Mouse (Mus musculus): Measurements from ENCODE around the gene Bbox1.

Bbox1 gene

DNA sequence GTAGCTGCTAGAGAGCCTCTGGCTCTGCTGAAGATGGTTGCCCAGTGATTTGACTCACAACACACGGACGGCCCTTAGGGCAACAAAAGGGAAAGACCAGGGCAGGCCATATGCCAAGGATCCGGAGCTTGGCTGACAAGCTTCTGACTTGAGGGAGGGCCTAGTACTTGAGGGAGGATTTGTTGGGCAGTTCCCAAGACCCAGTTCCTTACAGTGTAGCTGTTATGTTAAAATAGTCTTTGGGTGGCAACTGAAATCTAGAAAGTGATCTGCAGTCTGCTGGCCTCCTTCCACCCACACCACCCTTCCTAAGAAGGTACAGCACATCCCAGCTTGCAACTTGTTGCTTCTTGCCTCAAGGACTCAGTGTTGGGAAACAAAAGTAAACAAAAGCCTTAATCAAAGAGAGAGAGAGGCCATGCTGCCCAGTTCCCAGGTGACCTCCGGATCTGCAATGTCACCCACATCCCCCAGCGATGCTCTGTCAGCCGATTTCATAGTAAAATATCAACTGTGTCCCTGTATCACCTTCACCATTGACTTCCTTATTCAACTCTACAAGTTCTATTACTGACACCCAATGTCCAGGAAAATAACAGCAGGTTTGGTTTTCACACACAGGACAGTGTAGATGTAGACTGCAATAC is at the start of gene Bbox1:
Gene Bbox1, minus strand, starts transcription at position 52 of the 647 bp plus-strand sequence.
- DNase-seq (ENCODE audit: extremely low read depth, low read depth): no peak

DNA sequence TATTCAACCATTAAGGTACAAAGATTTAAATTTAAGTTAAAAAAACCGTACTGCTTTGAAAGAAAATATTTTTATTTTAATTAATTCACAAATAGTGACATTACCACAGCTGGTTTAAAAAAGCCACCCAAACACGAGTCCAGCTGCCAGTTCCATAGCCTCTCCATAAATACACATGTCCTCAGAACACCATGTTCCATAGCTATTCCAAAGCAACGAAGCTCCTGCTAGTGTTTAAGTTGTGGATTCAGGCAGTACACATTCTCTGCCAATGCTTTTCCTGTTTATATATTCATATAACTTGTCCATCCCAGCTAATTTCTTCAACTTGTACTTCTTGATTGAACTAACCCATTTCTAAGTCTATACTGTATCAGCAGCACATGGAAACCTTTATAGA is 49.5 kb upstream of the Bbox1 start:
- DNase-seq (ENCODE audit: extremely low read depth, low read depth): no peak

DNA sequence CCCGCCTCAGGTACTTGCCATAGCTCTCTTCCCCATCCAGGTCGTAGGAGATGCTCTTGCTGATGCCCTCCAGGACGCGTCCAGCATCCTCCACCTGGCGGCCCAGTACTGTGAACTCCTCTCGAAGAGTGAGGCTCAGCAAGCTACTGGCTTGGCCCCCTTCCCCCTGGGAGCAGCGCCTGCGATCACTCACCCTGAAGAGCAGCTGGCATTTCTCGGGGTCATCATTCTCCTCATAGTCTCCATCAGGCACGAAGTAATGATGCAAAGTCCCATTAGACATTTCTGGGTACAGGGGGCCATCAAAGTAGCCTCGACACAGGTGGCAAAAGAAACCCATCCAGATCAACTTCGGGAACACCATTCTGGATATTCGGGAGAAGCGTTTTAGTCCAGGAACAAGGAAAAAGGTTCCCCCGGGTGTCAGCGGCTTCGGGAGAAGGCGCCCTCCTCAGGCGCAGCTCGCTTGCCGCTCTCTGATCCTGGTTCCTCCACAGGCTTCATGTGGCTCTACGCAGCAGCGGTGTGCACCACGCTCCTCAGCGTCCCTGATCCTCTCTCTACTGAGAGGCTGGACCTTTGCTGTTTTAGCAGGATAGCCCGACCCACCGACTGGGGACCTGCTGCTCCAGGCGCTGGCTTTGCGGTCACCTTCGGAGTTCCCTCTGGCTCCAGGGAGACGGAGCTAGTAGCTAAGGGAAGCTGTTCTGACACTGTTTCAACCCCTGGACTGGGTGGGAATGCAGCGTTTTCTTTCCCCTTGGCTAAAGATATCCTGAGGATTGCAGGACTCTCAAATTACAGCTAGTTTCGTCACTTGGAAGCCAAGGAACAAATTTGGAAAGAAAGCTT is 48.3 kb upstream of the Bbox1 start, which contains the start of gene Fibin:
Gene Fibin, minus strand, starts transcription at position 752 of the 852 bp plus-strand sequence.
- DNase-seq (ENCODE audit: extremely low read depth, low read depth): no peak

DNA sequence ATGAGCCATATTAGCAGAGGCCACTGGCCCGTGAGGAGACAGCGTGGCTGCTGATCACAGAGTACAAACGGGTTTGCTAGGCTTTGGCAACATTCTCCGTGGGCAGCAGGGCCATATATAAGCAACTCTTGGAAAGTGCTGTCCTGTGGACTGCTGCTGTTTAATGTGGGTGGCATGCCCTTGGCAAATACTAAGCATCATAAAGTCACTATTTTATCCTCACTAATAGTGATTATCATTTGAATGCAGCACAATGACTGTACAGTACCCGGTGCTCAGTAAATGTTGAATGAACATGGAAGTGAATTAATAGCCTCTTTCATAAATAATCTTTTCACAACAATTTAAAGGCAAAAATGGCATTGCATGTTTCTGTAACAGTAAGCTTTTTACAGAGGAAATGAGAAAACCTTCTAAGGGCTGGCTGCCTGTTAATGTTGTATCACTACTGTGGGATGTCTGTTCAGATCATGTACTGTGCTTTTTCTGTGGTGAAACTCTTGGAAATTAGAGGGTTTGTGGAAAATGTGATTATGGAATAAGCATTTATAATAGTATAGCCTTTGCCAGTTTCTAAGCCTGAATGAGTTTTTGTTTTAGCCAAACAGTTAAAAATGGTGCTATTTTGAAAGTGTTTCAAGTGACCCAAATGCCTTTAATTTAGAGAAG is 39.1 kb upstream of the Bbox1 start:
- DNase-seq (ENCODE audit: extremely low read depth, low read depth): no peak

DNA sequence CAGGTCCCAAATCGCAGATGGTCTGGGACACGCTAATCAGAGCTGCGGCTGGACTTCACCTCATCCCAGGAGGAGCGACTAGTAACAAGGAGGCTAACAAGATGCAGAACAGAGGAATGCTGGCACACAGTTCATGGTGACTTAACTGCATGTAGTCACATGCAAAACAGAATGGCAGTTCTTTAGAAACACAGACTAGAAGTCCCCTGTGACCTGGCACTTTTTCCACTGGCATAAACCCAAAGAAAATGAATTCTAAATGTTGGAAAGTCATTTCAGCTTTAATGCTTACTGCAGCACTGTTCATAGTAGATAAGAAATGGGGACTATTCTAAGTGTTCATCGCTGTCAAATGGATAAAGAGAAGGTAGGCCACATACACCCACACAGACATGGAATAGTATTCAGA is 37.5 kb upstream of the Bbox1 start:
- DNase-seq (ENCODE audit: extremely low read depth, low read depth): no peak

DNA sequence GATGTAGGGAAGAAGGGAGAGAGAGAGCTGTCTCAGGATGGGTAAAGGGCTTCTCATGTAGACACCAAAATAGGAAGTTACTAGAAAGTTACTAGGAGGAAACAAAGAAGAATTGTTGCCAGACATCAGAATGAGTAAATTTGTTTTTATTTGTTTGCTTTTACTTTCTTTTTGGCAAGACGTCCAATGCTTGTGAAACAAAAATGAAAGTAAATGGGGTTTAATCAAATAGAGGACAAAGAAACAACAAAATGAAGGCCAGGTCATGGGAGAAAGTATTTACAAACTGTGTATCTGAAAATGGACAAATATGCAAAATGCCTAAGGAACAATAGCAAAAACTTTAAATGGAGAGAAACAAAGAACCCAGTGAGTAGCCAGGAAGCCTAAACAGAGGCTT is 37.0 kb upstream of the Bbox1 start:
- no peak for DNase-seq (ENCODE audit: extremely low read depth, low read depth)

DNA sequence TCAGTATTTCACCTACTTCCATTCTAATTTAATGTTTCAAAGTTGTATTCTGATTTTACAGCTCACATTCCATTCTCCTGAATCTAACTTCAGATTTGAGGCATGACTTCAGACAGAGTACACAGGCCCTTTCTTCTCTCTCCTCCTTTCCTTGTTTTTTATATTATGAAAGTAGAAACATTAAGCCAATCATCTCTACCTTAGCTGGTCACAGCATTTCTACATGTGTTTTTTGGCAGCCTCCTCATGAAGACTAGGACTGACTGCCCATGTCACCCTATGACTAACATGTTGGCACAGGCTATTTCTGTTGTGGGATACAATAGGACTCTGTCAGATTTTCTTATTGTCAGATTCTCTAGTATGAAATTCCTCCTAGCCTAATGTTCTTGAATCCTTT is 14.6 kb upstream of the Bbox1 start:
- DNase-seq (ENCODE audit: extremely low read depth, low read depth): no peak

DNA sequence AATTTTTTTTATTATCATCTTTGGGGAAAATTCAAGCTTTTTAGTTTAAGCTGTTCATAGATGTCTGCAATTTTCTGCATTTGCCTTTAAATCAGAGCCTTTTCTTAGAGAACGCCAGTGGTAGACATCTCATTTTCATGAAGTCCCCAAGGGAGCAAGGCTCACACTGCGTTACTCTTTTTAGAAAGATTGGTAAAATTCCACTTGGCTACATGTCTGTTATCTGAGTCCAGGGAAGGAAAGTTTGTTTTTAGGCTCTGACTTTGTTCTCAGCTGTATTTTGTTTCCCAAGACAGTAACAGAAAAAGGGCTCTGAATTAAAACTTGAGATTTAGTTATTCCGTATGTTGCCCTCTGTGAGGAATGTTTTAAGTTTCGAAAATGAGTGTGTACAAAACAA is 5.6 kb upstream of the Bbox1 start:
- DNase-seq (ENCODE audit: extremely low read depth, low read depth): no peak

DNA sequence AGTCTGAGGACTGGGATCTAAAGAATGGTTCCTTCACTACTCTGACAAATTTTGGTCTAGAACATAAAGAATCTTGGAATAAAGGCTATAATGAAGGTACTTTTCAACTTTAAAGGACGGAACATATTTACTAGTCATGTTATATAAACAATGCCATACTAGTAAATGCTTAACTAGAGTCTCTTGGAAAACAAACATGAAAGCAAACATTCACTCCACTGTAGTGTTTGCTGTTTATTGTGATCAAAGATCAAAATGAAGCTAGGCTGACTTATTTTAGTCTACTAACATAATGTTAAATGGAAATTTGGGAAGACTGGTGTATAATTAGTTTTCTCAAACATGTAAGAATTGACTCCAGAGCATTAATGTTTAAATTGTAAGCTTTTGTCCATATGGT is 4.9 kb upstream of the Bbox1 start:
- no peak for DNase-seq (ENCODE audit: extremely low read depth, low read depth)

DNA sequence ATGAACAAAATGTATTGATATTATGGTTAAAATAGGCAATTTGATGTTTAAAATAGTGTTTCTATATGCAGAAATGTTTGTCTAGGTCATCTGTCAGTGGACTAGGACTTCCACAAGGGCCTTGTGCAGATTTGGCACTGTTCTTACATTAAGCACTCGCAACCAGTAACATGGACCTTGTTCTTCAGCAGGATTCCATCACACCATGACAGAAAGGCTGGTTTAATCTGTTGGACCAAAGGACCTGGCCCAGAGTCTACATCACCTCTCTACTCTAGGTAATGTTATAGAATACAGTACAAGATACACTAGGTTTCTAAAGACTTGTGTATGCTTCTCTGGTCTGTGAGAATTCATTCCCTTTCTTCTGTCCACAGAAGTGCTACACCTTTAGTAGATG is 4.4 kb upstream of the Bbox1 start:
- DNase-seq (ENCODE audit: extremely low read depth, low read depth): no peak

DNA sequence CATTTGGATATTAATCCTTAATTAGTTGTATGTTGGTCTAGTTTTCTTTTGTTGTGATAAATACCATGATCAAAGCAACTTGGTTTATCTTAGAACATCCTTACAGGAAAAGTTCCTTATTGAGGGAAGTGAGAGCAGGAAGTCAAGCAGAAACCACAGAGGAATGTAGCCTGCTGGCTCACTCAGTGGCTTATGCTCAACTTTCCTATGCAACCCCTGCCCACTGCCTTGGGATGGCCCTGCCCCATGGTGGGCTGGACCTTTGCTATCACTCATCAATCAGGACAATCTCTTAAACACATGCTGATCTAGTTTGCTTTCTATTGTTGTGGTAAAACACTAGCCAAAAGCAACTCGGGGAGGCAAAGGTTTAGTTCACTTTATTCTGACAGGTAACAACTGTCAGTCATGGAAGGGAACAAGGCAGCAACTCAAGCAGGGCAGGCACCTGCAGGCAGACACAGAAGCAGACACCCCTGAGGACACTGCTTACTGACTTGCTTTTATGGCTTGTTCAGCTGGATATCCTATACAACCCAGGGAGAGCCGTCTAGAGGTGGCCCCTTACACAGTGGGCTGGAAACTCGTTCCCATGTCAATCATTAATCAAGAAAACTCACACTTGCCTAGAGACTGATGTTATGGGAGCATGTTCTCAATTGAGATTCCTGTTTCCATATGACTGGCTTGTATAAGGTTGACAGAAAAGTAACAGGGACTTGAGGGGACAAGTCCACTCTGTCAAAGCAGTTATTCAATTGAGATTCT is 1.9 kb upstream of the Bbox1 start:
- DNase-seq (ENCODE audit: extremely low read depth, low read depth): no peak

DNA sequence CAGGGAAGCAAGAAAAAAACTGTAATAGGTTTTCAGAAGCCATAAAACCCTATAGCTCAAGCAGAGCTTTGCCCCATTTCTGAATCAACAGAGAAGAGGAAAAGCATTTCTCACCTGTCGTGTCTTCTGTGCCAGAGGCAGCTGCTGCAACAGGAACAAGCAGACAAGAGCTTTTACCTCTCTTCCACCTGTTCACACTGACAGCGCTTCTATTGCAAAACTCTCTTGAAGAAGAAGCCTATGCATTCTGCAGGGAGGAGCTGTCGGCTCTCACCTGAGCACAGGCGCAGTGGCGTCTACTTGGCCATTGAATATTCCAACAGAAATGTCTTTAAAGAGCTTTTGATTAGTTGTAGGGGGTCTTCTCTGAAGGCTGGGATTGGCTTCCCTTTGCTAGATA is 286 bp downstream of the Bbox1 start:
- DNase-seq (ENCODE audit: extremely low read depth, low read depth): no peak

DNA sequence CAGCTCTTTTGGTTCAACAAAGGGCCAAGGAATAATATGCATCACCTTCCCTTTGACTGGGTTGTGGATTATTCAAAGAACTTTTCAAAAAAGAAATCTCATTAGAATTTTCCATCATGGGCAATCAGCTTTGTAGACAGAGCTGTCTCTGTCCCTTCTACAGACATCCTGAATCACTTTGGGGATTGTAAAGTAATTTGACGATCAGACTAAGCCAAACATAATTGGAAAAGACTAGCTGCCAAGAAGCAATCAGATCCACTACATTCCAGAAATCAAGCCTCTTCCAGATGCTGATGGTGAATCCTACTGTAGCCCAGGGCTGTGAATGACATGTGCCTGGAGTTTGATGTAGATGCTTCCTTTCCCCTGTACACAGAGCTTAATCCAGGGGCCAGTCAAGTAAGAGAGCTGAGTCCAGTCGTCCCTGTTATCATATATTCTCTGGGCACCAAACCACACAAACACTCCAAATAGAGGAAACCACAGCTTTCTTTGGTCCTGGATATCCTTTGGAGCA is 995 bp downstream of the Bbox1 start:
- DNase-seq (ENCODE audit: extremely low read depth, low read depth): no peak

DNA sequence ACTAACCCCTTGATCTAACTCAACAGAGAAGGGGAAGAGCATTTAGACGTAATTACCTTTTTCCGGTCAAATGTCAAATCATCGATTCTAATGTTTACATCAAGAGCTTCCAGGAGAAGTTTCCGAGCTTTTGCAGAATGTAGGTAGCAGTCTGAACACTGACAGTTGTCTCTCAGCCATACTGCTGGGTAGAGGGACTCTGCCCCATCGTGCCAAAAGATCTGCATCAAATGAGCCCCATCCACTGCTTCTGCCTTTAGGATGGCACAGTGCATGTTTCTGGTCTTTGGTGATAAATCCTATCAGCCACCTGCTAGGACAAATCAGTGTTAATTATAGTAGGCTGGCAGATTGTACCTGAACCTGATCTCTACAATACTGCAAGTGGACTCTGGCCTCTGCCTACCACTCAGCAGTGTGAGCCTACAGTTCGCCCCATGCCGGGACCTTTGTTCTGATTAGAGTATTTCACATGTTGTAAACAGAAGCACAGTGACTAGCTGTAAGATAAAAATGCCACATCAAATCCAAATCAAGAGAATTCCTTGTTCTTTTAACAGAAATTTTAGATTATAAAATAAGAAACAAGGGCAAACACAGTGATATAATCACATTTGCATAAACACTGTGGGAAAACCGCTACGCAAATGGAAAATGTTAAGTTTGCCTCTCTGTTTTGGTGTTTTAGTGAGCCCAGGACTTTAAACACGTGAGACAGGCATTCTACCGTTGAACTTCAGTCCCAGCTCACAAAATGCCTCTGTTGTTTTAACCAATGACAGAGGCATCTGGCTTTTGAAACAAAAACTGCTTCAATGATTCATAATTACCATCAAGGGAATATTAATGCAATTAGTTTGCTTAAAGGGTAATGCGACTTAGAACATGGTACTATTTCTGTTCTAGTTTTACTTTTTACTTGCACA is 8.7 kb downstream of the Bbox1 start:
- DNase-seq (ENCODE audit: extremely low read depth, low read depth): no peak

DNA sequence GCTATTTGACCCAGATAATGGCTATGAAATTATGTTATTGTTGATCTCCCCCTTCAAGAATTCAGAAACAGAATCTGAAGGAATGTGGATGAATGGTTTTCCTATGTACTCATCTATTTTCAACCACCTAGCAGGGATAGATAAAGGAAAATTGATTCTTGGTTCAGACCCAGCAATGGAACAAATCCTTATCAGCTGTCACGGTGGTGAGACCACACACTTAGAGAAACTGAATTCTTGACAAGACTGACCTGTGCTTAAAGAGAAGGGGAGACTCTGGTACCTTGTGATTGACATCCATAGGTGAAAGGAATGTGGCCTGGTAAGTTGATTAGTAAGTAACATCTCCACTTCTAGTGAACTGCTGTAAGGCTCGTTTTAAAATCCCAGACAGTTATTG is 12.1 kb downstream of the Bbox1 start:
- no peak for DNase-seq (ENCODE audit: extremely low read depth, low read depth)

DNA sequence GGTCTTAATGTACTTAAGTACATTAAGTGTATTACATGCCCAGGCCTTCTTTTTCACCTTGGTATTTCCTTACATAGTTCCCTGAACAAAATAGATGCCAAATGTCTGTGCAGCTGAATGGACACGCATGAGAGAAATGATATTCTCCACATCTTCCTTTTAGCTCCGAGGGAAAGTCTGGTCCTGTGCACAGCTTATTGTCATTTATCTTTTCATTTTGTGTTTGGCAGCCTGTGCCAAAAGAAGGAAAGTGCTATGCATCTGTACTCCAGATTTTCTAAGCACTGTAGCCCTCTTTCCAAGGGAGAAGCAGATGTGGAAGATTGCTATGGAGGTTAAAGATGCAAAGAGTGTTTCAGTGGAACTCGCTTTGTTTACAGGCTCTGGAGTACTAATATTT is 13.0 kb downstream of the Bbox1 start:
- DNase-seq (ENCODE audit: extremely low read depth, low read depth): no peak

DNA sequence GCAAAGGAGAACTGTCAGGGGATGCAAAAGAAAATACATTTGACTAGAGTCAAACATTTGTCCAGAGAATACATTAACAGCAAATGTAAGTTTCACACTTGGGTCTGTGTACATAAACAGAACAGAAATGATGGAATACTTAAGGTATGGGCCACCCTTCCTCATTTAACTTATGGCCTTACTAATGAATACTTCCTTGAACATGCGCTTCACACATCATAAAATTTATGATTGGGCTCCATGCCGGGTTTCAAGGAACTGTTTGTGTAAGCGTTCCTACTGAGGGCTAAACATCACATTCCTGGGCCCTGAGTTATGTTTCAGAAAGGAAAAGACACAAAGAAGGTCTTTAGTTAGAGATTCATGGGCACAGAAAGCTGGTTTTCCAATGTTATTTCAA is 19.4 kb downstream of the Bbox1 start:
- DNase-seq (ENCODE audit: extremely low read depth, low read depth): no peak

DNA sequence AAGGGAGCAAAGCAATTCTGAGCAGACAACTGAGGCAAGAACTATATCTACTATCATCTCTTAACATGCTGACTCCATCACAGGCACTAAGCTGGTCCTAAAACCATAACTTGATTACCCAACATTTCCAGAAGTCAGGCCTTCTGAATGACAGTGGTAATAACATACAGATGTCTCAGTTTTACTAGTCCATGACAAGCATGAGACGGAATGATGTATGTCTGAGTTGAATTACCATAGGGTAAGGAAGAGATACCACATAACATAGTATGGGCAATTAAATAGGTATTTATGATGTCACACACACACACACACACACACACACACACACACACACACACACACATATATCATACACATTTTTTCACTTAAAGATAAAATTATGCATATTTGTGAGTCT is 26.4 kb downstream of the Bbox1 start:
- no peak for DNase-seq (ENCODE audit: extremely low read depth, low read depth)

DNA sequence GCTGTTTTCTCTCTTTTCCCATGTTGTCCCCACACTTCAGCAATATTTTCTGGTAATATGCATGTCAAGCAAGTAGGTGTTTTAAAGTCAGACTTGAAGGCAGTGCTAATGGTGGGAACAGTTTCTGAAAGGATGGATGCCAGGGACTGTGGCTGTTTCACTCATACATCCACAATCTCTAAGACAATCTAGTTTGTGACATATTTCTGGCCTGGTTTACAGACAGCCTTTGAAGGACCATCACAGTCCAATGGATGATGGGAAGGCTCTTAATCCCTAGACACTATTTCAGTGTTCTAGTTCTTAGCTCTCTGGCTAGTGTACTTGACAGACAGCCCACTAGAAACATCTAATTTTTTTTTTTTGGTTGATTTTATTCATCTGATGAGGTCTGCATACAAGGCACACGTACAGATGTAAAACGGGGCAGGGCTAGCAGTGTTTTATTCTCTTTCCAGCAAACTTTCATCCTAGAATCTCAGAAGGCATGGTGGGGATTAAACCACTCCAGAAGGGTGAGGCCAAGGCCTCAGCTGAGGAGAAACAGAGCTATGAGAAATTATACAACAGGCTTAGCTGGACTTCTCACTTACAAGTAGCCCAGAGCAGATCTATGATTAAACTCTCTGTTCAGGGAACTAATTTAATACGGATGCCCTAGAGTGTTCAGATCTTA is 28.4 kb downstream of the Bbox1 start:
- DNase-seq (ENCODE audit: extremely low read depth, low read depth): no peak

DNA sequence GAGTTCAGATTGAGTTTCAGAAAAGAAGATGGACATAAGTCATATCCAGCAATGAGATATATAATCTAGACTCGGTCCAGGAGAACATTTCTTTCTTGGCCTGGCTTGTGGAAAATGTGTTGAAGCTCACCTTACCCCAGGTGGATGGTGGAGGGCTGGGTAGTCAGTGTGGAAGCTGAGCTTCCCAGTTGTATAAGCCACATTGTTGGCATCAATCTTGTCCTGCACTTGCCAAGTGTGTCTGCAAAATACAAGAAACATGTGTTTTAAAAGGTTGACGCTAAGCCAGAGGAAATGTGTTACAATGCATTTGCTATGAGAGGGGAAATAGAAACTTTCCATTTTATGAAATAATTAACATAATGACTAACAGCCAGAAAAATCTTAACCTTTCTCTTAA is 38.9 kb downstream of the Bbox1 start:
- DNase-seq (ENCODE audit: extremely low read depth, low read depth): no peak
